Mouse (Mus musculus): ENCODE measurements around the gene Hist1h2ac. TPM values are rescaled to one million over a fixed set of nuclear protein-coding genes. Genes with fewer than 3 reads are reported as not detected.

The Hist1h2ac gene
- polyA plus RNA-seq (2017; shearing (Covaris generic)) = 0.29 TPM

DNA sequence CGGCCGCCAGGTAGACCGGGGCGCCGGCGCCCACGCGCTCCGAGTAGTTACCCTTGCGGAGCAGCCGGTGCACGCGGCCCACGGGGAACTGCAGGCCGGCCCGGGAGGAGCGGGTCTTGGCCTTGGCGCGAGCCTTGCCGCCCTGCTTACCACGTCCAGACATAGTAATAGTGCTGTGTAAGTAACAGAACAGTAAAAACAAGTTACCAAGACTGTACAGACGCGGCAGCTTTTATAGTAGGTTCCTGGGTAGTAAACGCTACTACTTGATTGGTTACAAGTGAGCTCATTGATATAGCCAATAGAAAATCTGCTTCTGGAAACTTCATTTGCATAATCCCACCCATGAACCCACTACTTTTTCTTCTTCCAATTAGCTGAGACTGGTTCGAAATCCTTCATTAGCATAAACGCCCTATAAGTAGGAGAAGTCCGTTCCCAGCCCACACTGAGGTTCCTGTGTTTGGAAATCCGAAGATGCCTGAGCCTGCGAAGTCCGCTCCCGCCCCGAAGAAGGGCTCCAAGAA, at the start of gene Hist1h2ac, which contains the start of gene Hist1h2bc:
Hist1h2ac (minus strand) TSS at position 194 of the 527 bp plus-strand sequence.
Hist1h2bc (plus strand) TSS at position 445 of the 527 bp plus-strand sequence.

GRCm38 (mm10) chr13:23710374-23711089, 26.8 kb upstream of the Hist1h2ac start, which contains the start of gene Hfe:
Gene Hfe (minus strand): TSS chr13:23710854.

GRCm38 (mm10) chr13:23698300-23698693, 14.5 kb upstream of the Hist1h2ac start, which contains the start of gene Hist1h4c:
Gene Hist1h4c (minus strand): TSS chr13:23698454.

GRCm38 (mm10) chr13:23695514-23695913, 11.8 kb upstream of the Hist1h2ac start, which contains the start of gene Hist1h1t:
Gene Hist1h1t (plus strand): TSS chr13:23695814.

Other genes starting within 250 kb of the Hist1h2ac start
- gene Btn1a1, start 218.0 kb downstream of the Hist1h2ac start, polyA plus RNA-seq (2017; shearing (Covaris generic)) = not detected
- gene Btn2a2, start 195.1 kb downstream of the Hist1h2ac start, polyA plus RNA-seq (2017; shearing (Covaris generic)) = not detected
- 4.7 TPM for gene Hist1h4h, start 152.9 kb downstream of the Hist1h2ac start, polyA plus RNA-seq (2017; shearing (Covaris generic))
- gene Hist1h2af, start 150.0 kb downstream of the Hist1h2ac start, polyA plus RNA-seq (2017; shearing (Covaris generic)) = not detected
- gene Hist1h3g, start 148.5 kb downstream of the Hist1h2ac start, polyA plus RNA-seq (2017; shearing (Covaris generic)) = not detected
- gene Hist1h2bh, start 140.6 kb downstream of the Hist1h2ac start, polyA plus RNA-seq (2017; shearing (Covaris generic)) = 0.29 TPM
- gene Hist1h3f, start 139.9 kb downstream of the Hist1h2ac start, polyA plus RNA-seq (2017; shearing (Covaris generic)) = 1.1 TPM
- gene Hist1h4f, start 132.3 kb downstream of the Hist1h2ac start, polyA plus RNA-seq (2017; shearing (Covaris generic)) = not detected
- 0.21 TPM for gene Hist1h1d, start 130.7 kb downstream of the Hist1h2ac start, polyA plus RNA-seq (2017; shearing (Covaris generic))
- 2.8 TPM for gene Hist1h3e, start 121.6 kb downstream of the Hist1h2ac start, polyA plus RNA-seq (2017; shearing (Covaris generic))
- gene Hist1h2ae, start 112.7 kb downstream of the Hist1h2ac start, polyA plus RNA-seq (2017; shearing (Covaris generic)) = 1.7 TPM
- gene Hist1h2bg, start 112.6 kb downstream of the Hist1h2ac start, polyA plus RNA-seq (2017; shearing (Covaris generic)) = 3.7 TPM
- gene Hist1h2bf, start 109.8 kb downstream of the Hist1h2ac start, polyA plus RNA-seq (2017; shearing (Covaris generic)) = not detected
- 0.70 TPM for gene Hist1h2ad, start 109.6 kb downstream of the Hist1h2ac start, polyA plus RNA-seq (2017; shearing (Covaris generic))
- not detected for gene Hist1h3d, start 108.2 kb downstream of the Hist1h2ac start, polyA plus RNA-seq (2017; shearing (Covaris generic))
- 14.8 TPM for gene Hist1h4d, start 102.3 kb downstream of the Hist1h2ac start, polyA plus RNA-seq (2017; shearing (Covaris generic))
- 2.0 TPM for gene Hist1h2be, start 62.8 kb downstream of the Hist1h2ac start, polyA plus RNA-seq (2017; shearing (Covaris generic))
- gene Hist1h1e, start 61.4 kb downstream of the Hist1h2ac start, polyA plus RNA-seq (2017; shearing (Covaris generic)) = 4.4 TPM
- gene Hist1h2bc, start 251 bp upstream of the Hist1h2ac start, polyA plus RNA-seq (2017; shearing (Covaris generic)) = 10.1 TPM
- not detected for gene Hist1h1t, start 11.9 kb upstream of the Hist1h2ac start, polyA plus RNA-seq (2017; shearing (Covaris generic))
- gene Hist1h4c, start 14.5 kb upstream of the Hist1h2ac start, polyA plus RNA-seq (2017; shearing (Covaris generic)) = 4.5 TPM
- 0.79 TPM for gene Hfe, start 26.9 kb upstream of the Hist1h2ac start, polyA plus RNA-seq (2017; shearing (Covaris generic))
- gene Hist1h1c, start 54.9 kb upstream of the Hist1h2ac start, polyA plus RNA-seq (2017; shearing (Covaris generic)) = 34.3 TPM
- gene Hist1h3c, start 61.7 kb upstream of the Hist1h2ac start, polyA plus RNA-seq (2017; shearing (Covaris generic)) = not detected
- gene Hist1h2bb, start 62.8 kb upstream of the Hist1h2ac start, polyA plus RNA-seq (2017; shearing (Covaris generic)) = not detected
- gene Hist1h2ab, start 67.2 kb upstream of the Hist1h2ac start, polyA plus RNA-seq (2017; shearing (Covaris generic)) = not detected
- not detected for gene Hist1h3b, start 68.3 kb upstream of the Hist1h2ac start, polyA plus RNA-seq (2017; shearing (Covaris generic))
- gene Hist1h4b, start 73.1 kb upstream of the Hist1h2ac start, polyA plus RNA-seq (2017; shearing (Covaris generic)) = 6.6 TPM
- gene Hist1h4a, start 77.3 kb upstream of the Hist1h2ac start, polyA plus RNA-seq (2017; shearing (Covaris generic)) = not detected
- gene Hist1h3a, start 78.4 kb upstream of the Hist1h2ac start, polyA plus RNA-seq (2017; shearing (Covaris generic)) = 3.8 TPM
- not detected for gene Hist1h1a, start 79.7 kb upstream of the Hist1h2ac start, polyA plus RNA-seq (2017; shearing (Covaris generic))
- gene Trim38, start 86.0 kb upstream of the Hist1h2ac start, polyA plus RNA-seq (2017; shearing (Covaris generic)) = not detected
- not detected for gene Slc17a2, start 123.0 kb upstream of the Hist1h2ac start, polyA plus RNA-seq (2017; shearing (Covaris generic))
- not detected for gene Slc17a3, start 155.5 kb upstream of the Hist1h2ac start, polyA plus RNA-seq (2017; shearing (Covaris generic))
- gene Slc17a1, start 183.8 kb upstream of the Hist1h2ac start, polyA plus RNA-seq (2017; shearing (Covaris generic)) = not detected
- not detected for gene Slc17a4, start 231.1 kb upstream of the Hist1h2ac start, polyA plus RNA-seq (2017; shearing (Covaris generic))

Data from effector memory CD4-positive, alpha-beta T cell, adult 5 months (primary cell).